Mouse (Mus musculus): ENCODE data around the gene Btnl10.

The Btnl10 gene

DNA sequence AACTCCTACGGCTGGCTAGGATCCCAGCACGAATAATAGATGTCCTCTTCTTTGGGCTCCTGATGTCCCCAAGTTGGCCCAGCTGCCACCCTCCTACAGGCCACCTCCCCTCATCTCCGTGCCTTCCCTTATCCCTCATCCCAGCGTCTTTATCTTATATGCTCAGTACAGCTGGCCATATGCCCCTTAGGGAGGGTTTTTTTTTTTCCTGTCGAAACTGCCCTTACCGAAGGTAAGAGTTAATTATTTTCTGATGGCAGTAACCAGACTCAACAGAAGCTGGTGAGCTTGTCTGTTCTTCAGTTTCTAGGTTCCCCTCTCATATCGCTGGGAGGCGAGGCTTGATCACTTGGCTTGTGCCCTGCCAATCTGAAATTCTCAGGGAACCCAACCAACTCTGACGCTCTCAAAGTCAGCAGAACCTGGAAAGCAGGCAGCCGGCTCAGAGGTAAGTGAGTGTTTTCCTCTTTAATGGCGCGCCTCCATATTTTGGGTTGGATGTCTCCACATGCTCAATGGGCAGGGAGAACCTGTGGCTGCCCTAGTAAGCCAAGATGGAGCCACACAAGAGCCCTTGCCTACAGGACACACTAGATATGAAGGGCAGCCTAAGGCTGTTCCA, at the start of gene Btnl10:
Gene Btnl10 (plus strand): TSS at position 164 of the 622 bp plus-strand sequence.
- peak; percentile 87 for DNase-seq (ENCODE audit: low spot score)

DNA sequence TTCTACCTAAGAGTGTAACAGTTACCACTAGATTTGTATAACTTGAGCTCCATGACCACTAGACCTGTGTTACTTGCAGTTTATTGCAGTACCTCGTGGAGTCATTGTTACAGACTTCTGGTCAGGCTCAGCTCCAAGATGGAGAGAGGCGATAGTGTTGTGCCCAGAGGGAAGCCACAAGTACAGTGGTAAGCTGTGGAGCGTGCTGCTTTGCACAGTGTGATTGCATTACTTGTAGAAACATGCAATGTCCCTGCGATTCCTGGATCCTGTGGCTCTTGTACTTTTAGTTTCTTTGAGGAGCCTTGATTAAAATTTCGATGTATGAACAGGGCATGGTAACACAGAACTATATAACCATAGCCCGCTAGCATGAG, 49.8 kb upstream of the Btnl10 start:
- DNase-seq (ENCODE audit: low spot score) = peak; percentile 21

GRCm38 (mm10) chr11:58870961-58871360, 46.7 kb upstream of the Btnl10 start:
- peak; percentile 54 for DNase-seq (ENCODE audit: low spot score)

DNA sequence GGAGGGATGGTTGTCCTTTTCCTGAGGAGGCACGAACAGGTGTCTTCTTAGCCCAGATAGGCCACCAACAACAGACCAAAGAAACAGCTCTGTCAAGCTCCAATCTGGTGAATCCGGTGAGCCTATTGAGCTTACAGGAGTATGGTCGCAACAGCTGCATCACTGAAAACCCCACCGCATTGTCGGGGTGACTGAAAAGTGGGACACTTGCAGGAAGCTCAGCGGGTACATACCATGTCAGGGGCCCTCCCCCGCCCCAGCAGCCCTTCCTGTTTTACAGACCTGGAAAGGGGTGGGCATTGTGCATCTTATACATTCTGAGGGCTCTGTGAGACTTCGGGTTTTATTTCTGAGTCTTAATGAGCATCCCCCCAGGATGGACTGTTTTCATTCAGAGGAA, 34.0 kb upstream of the Btnl10 start:
- no peak for DNase-seq (ENCODE audit: low spot score)

DNA sequence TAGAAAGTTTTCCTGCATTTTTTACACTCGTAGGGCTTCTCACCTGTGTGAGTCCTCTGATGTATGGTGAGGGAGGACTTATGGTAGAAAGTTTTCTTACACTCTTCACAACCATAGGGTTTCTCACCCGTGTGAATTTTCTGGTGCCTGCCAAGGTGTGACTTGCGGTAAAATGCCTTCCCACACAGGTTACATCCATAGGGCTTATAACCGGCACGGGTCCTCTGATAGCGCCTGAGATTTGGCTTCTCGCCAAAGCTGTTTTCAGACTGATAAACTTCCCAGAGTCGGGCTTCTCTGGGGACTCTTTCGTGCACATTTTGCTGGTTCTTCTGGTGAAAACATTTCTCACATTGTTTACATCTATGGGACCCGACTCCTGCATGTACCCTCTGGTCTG, 27.2 kb upstream of the Btnl10 start:
- DNase-seq (ENCODE audit: low spot score) = no peak

DNA sequence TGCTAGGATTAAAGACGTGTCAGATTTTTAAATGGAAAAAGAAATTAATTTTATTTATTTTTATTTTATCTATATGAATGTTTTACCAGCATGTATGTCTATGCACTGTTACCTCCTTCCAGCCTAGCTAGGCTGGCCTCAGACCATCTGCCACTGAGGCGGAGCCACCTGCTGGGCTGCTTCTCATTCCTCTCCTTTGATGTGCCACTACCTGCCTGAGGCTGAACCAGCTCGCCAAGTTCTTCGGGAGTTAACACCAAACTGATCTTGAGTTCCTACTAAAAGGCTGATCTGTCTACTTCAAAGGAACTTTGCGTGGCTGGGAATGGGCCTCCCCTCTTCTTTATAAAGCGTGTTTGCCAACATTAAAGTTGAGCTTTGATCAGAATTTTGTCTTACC, 23.3 kb upstream of the Btnl10 start:
- DNase-seq (ENCODE audit: low spot score) = no peak

GRCm38 (mm10) chr11:58897485-58897884, 20.2 kb upstream of the Btnl10 start:
- DNase-seq (ENCODE audit: low spot score) = no peak

GRCm38 (mm10) chr11:58901080-58901479, 16.6 kb upstream of the Btnl10 start:
- no peak for DNase-seq (ENCODE audit: low spot score)

DNA sequence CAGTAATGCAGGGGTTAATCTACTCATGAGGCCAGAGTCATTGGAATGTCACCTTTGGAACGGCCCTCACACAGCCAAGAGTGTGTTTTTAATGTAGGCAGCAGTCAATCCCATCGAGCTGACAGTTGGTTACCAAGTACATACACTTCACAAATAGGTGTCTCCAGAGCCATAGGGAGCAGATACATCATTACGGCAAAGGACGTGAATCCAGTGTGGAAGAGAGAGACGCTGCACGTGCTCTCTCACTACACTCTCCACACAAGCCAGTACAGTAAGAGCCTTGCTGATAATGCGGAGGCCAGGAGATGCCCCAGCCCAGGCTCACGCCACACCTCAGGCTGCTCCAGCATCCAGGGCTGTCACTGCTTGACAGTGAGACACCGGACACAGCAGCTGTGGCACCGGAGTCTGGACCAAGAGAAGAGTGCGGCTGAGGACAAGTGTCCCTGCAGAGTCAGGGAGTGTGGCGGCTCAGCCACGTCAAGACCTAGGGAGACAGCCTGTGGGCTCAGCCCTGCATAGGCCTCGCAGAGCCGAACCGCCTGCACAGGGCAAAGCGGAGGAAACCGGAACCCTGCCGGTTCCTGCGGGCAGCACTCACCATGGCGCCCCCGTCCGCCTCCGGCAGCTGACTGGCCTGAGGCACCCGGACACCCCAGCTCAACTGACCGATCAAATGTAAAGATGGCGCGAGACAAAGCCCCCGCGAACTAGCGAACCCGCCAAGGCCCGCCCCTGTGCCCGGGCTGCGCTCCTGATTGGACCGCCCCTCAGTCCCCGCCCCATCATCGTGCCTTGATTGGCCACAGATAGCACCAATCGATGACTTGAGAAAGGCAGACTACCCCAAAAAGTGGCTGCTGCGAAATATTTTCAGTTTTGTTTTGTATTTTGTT, 13.9 kb upstream of the Btnl10 start, which contains the start of gene Zfp39:
Gene Zfp39 (minus strand): TSS at position 715 of the 899 bp plus-strand sequence.
- DNase-seq (ENCODE audit: low spot score) = peak; percentile 95

DNA sequence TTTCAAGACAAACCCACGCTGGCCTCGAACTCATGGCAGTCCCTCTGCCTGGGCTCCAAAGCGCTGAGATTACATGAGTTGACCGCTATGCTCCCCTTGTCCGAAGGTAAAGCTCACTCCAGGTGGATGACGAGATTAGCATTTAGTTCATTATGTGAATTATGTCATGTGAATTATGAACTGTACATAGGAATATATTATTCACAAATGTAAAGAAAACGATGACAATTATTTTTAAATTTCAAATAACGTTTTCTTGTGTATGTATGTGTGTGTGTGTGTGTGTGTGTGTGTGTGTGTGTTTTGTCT, 13.3 kb upstream of the Btnl10 start:
- no peak for DNase-seq (ENCODE audit: low spot score)

DNA sequence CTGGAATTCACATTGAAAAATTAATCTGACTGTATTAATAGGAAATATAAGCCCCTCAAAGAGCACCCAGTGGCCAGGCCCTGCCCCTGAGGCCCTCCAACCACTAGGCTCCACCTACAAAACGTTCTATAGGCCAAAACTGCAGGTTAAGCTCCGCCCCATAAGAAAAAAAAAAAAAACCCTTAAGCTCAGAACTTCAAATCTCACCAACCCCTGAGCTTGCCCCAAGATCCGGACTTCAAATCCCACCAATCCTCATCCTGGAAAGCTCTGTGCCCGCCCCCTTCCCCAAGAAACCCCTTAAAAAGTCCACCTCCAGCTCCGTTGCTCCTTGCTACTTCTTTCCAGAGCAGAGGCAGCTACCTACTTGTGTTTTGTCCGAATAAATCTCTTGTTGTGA, 12.9 kb upstream of the Btnl10 start:
- peak; percentile 89 for DNase-seq (ENCODE audit: low spot score)

- DNase-seq (ENCODE audit: low spot score) = no peak
Observed at GRCm38 (mm10) chr11:58913776-58914175, 3.9 kb upstream of the Btnl10 start.

- no peak for DNase-seq (ENCODE audit: low spot score)
Observed at GRCm38 (mm10) chr11:58914461-58915028, 3.2 kb upstream of the Btnl10 start.

- peak; percentile 80 for DNase-seq (ENCODE audit: low spot score)
Observed at GRCm38 (mm10) chr11:58916879-58917744, 596 bp upstream of the Btnl10 start.

DNA sequence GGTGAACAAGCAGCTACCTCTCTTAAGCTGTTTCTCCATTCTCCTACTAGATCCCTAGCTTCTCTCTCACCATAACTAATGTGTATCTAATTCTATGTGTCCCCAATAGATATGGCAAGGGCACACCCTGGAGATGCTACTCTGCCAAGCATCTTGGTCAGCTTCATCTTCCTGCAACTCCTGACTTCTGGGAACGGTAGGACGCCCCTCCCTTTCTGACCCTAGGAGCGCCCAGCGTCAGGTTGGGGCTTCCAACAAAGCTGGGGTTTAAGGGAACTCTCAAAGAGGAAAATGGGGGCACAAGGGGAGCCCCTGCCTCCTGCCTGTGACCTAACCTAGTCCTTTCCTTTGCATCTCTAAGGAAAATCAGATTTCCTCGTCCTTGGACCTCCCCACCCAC, 1.1 kb downstream of the Btnl10 start:
- DNase-seq (ENCODE audit: low spot score) = no peak

DNA sequence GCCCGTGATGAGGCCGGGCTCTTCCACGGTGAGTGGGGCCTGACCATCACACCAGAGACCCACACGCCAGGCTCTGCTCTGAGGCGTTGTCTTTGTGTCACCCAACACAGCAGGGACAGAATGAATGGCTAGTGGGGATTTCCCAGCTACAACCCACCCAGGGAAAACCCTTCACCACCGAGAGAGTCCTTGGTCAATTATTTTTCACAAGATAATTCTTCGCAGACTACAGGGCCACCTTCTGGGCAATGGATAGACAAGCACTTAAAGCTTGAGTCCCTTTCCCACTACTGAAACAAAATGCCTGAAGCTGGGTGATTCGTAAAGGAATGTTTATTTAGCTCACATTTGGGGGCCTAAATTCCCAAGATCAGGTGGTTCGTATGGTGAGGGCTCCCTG, 4.7 kb downstream of the Btnl10 start:
- DNase-seq (ENCODE audit: low spot score) = no peak

- DNase-seq (ENCODE audit: low spot score) = no peak
Observed at GRCm38 (mm10) chr11:58926651-58927050, 8.9 kb downstream of the Btnl10 start.

DNA sequence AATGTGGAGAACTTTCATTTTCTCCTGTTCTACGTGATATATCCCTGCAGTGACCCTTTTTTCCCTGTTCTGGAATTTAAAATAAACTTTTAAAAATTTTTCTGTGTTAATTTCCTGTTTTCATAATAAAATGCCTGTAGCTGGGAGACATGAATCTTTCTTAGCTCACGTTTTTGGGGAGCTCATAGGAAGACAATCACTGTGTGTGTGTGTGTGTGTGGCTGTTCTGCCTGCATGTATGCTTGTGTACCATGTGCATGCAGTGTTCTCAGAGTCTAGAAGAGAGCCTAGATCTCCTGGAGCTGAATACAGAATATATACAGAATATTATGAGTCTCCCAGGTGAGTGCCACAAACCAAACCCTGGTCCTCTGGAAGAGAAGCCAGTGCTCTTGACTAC, 9.3 kb downstream of the Btnl10 start:
- DNase-seq (ENCODE audit: low spot score) = no peak

DNA sequence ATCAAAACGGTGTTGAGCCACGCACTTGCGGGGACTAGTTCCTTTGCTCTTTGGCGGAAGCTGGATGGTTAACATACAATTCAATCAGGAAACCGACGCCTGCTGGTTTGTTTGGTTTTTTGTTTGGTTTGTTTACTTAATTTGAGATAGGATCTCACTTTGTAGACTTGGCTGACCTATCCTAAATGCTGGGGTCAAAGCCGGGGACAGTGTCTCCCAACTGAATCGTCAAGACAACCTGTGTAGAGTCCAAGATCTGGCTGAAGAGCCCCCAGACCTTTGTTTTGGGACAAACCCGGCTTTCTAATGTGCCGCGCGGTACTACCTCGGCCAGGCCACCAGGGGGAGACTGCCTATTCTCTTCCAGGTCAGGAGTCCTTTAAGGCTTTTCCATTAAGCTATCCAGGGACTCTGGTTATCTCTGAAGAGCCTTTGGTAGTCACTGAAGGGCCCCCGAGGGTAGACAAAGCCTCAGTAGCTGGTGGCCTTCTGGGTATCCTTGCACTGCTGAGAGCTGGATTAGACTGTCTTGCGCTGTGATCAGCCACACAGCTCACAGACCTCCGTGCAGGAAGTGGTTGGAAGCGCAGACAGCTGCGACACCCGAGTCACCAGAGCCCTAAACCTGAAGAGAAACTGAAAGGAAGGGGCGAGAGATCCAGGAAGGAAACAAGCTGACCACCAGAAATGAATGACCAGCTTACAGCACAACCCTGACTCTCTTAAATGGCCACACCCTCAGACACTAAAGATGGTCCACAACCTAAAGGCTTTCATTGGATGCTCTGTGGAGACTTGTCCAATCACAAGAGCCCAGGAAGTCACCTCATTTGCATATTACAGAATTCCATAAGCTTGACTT, 10.3 kb downstream of the Btnl10 start:
- peak; percentile 84 for DNase-seq (ENCODE audit: low spot score)

- DNase-seq (ENCODE audit: low spot score) = no peak
Observed at GRCm38 (mm10) chr11:58929055-58929454, 11.3 kb downstream of the Btnl10 start.

DNA sequence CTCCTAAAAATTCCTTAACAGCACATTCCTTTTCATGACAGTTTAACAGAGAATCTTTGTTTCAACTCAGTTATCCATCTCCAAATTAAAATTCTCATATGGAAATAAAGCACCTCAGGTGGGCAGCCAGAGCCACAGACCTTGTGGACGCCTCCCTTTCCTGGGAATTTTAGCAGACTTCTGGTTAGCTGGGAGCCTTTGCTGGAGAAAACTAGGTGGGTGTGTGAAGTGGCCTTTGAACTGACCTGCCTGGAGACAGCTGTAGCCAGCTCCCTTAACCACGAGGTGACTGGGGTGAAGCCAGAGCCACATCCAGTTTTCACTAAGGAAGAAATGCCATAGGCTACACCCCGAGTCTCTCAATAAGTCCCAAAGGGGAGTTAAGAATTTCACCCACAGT, 11.9 kb downstream of the Btnl10 start:
- no peak for DNase-seq (ENCODE audit: low spot score)

Data from testis, postnatal 14 days (tissue).